Mouse (Mus musculus): ENCODE measurements around the gene Ankrd33b.

- TF ChIP-seq POLR2A (IDR thresholded peaks at IDR 0.05; ENCODE audit: borderline replicate concordance, extremely low read depth, insufficient read depth, insufficient read length, poor library complexity, severe bottlenecking) (no peak), CTCF (IDR thresholded peaks at IDR 0.05; ENCODE audit: borderline replicate concordance, extremely low read depth, insufficient read depth, insufficient read length) (no peak)
Measured at GRCm38 (mm10) chr15:31412933-31413332, 45.4 kb upstream of the Ankrd33b start.
